Mouse (Mus musculus) E14TG2a.4 (cell line): Measurements from ENCODE around the gene Lrfn5.
A peak's percentile ranks its signal among the peaks of the same experiment; 100 is the strongest.

Experiments used
- CTCF ChIP-seq: conservative IDR thresholded peaks from 2 replicates; pipeline ENCODE4 v1.5.1; 2014; ENCODE audit warnings: low read length
- NANOG ChIP-seq: IDR thresholded peaks from 2 replicates; pipeline ENCODE4 v1.6.1; 2014; ENCODE audit warnings: borderline replicate concordance, low read length, mixed read lengths
- POU5F1 ChIP-seq: IDR thresholded peaks from 2 replicates; pipeline ENCODE4 v1.6.1; 2014; ENCODE audit warnings: low read length, borderline replicate concordance

DNA sequence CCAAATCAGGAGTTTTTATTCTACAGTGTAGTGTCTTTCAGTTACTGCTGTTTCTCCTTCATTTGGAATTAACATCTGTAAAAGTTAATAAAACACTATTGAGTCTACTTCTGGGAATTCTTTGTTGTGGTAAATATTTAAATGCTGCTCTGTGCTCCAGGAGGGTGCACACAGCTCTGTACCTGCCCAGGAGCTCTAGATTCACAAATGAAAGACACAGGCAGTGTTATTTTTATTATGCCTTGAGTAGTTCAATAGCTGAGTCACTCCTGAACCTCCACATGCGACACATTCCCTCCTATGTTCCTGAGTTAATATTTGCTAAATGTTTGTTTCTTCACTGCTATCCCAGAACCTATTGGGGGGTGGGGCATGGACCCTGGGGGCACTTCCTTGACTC is 87.1 kb downstream of the Lrfn5 start:
- TF ChIP-seq CTCF: no peak
- TF ChIP-seq NANOG: peak; percentile 55; the same call in 1 of the 2 replicates
- no peak for TF ChIP-seq POU5F1
